Mouse (Mus musculus): ENCODE results near the gene Wdr93. TPM values are rescaled to one million over a fixed set of nuclear protein-coding genes. Genes with fewer than 3 reads are reported as not detected.

Wdr93 gene
- polyA plus RNA-seq, 1 experiment from 2014 or later: 0.88 TPM

DNA sequence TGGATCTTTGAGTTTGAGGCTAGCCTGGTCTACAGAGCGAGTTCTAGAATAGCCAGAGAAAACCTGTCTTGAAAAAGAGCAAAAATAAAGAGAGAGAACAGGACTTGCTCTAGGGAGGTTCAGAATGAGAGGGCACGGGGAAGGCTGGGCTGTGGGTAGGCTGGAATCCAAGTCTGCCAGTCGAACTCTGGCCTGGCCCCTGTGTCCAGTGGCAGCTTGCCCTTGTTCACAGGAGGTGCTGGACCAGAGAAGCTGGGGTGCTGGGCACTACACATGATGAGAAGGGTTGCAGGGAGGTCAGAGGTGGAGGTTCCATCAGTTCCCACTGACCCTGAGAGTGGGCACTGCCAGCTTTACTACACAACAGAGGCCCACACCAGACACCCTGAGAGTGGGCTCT, 85.4 kb downstream of the Wdr93 start:
- H3K9me3 ChIP-seq (ENCODE audit: control insufficient read depth, low read length): no peaks in the 10 kb centered on the region
- no peak for ATAC-seq (ENCODE audit: low read depth)
- 70% methylated on average over 3 of the region's 3 CpGs for WGBS

DNA sequence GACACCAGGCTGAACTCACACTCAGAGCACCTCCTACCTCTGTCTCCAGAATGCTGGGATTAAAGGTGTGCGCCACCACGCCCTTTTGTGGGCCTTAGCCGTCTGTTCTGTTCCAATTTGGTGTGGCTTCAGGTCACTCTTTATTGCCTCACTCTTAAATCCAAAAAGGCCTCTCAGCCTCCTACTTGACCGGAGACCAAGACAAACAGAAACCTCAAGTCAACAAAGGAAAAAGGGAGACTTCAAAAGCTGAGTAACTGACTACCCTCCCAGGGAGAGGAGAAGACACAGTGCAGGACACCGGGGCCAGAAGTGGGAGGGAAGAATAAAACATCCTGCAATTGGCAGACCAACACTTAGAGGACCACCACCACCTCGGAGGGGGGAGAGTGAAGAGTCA, 88.2 kb downstream of the Wdr93 start:
- ATAC-seq (ENCODE audit: low read depth): peak; percentile 45; the same call in 1 of the 2 replicates

More for the DNA sequence above, 85.4 kb downstream of the Wdr93 start:
- H3K4me3 ChIP-seq (ENCODE audit: low read length): no peak overlapping the region
- H3K27ac ChIP-seq (ENCODE audit: low read length): no peak overlapping the region
- peaks cover 7% of the 10 kb centered on the region for H3K4me1 ChIP-seq (replicated peaks; ENCODE audit: control insufficient read depth, insufficient read depth, low read length)
- no peaks in the 10 kb centered on the region for H3K36me3 ChIP-seq (ENCODE audit: control insufficient read depth, insufficient read depth, low read length)
- H3K4me2 ChIP-seq (ENCODE audit: low read depth, low read length): no peak overlapping the region
- H3K27me3 ChIP-seq (ENCODE audit: control insufficient read depth, insufficient read depth, low read depth, low read length): no peaks in the 10 kb centered on the region
- H3K9ac ChIP-seq (ENCODE audit: low read length): no peak overlapping the region

DNA sequence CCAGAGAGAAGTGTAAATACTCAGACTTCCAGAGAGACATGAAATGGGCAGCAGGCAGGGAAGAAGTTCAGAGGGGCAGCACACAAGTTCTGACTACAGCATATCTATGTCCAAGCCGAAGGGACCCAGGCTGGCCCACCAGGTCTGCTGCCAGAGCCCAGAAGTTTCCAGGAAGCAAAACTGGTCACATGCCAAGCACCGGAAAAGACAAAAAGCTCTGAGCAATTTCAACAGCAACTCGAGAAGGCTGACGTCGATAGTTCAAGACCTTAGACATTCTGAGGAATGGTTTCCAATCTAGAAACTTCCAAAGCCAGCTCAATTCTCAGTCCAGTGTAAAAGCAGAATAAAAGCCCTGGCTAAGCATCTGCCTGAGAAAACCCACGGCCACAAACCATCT, 88.6 kb downstream of the Wdr93 start:
- H3K36me3 ChIP-seq (ENCODE audit: control insufficient read depth, insufficient read depth, low read length): no peaks in the 10 kb centered on the region
- H3K4me2 ChIP-seq (ENCODE audit: low read depth, low read length): no peak overlapping the region
- no peaks in the 10 kb centered on the region for H3K27me3 ChIP-seq (ENCODE audit: control insufficient read depth, insufficient read depth, low read depth, low read length)
- ATAC-seq (ENCODE audit: low read depth): peak; percentile 28; the same call in 1 of the 2 replicates
- WGBS: 24% methylated on average over 6 of the region's 6 CpGs
- H3K4me3 ChIP-seq (ENCODE audit: low read length): no peak overlapping the region
- peaks cover 7% of the 10 kb centered on the region for H3K4me1 ChIP-seq (replicated peaks; ENCODE audit: control insufficient read depth, insufficient read depth, low read length)
- peak overlapping the region; percentile 65 for H3K27ac ChIP-seq (ENCODE audit: low read length)
- H3K9ac ChIP-seq (ENCODE audit: low read length): no peak overlapping the region
- H3K9me3 ChIP-seq (ENCODE audit: control insufficient read depth, low read length): no peaks in the 10 kb centered on the region

More for the DNA sequence above, 88.2 kb downstream of the Wdr93 start:
- no peaks in the 10 kb centered on the region for H3K9me3 ChIP-seq (ENCODE audit: control insufficient read depth, low read length)
- H3K36me3 ChIP-seq (ENCODE audit: control insufficient read depth, insufficient read depth, low read length): no peaks in the 10 kb centered on the region
- 51% methylated on average over 6 of the region's 6 CpGs for WGBS
- H3K4me1 ChIP-seq (replicated peaks; ENCODE audit: control insufficient read depth, insufficient read depth, low read length): peaks cover 7% of the 10 kb centered on the region
- H3K27me3 ChIP-seq (ENCODE audit: control insufficient read depth, insufficient read depth, low read depth, low read length): no peaks in the 10 kb centered on the region
- H3K4me3 ChIP-seq (ENCODE audit: low read length): no peak overlapping the region
- H3K9ac ChIP-seq (ENCODE audit: low read length): no peak overlapping the region
- H3K27ac ChIP-seq (ENCODE audit: low read length): peak overlapping the region; percentile 55
- no peak overlapping the region for H3K4me2 ChIP-seq (ENCODE audit: low read depth, low read length)

DNA sequence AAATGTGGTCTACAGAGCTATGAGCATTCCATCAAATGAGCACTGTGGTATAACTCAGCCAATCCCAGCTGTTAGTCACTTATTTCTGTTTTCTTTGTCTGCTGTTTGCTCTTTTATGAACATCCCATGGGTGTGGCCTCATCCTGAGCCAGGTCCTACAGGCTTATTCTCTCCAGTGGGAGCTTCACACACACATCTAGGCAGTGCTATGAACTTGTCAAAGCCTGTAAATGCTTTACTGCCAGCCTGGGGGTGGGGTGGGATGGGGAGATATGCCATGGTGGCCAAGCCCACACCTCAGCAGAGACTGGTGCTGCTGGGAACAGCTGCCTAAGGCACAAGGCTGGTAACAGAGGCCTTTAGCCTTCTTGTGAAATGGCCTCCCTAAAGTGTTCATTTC, 90.0 kb downstream of the Wdr93 start:
- Histone ChIP-seq H3K4me1 (replicated peaks; ENCODE audit: control insufficient read depth, insufficient read depth, low read length) (peaks cover 7% of the 10 kb centered on the region), H3K4me2 (ENCODE audit: low read depth, low read length) (no peak overlapping the region), H3K27ac (ENCODE audit: low read length) (no peak overlapping the region), H3K36me3 (ENCODE audit: control insufficient read depth, insufficient read depth, low read length) (no peaks in the 10 kb centered on the region), H3K9ac (ENCODE audit: low read length) (no peak overlapping the region), H3K9me3 (ENCODE audit: control insufficient read depth, low read length) (no peaks in the 10 kb centered on the region), H3K4me3 (ENCODE audit: low read length) (no peak overlapping the region), H3K27me3 (ENCODE audit: control insufficient read depth, insufficient read depth, low read depth, low read length) (no peaks in the 10 kb centered on the region)
- ATAC-seq (ENCODE audit: low read depth): no peak

DNA sequence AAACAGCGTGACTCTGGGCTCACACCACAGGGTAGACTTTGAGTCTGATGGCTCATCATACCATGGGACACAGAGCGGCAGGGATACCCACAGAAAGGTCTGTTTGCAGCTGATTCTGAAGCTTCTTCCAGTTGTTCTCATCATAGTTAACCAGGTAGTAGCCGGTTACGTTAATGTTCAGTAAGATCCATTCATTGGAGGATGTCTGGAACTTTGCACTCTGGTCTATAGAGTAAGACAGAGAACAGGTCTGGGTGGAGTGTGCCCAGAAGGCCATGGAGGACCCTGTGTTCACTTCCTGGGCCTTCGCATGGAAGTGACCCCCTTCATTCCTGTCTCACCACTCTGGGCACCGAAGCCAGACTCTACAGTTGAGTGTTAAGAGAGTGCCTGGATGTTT, 92.2 kb downstream of the Wdr93 start:
- H3K4me1 ChIP-seq (replicated peaks; ENCODE audit: control insufficient read depth, insufficient read depth, low read length): peaks cover 7% of the 10 kb centered on the region
- no peak overlapping the region for H3K9ac ChIP-seq (ENCODE audit: low read length)
- no peak overlapping the region for H3K4me3 ChIP-seq (ENCODE audit: low read length)
- no peak for ATAC-seq (ENCODE audit: low read depth)
- no peak overlapping the region for H3K4me2 ChIP-seq (ENCODE audit: low read depth, low read length)
- no peak overlapping the region for H3K27ac ChIP-seq (ENCODE audit: low read length)
- H3K27me3 ChIP-seq (ENCODE audit: control insufficient read depth, insufficient read depth, low read depth, low read length): no peaks in the 10 kb centered on the region
- H3K9me3 ChIP-seq (ENCODE audit: control insufficient read depth, low read length): no peaks in the 10 kb centered on the region
- no peaks in the 10 kb centered on the region for H3K36me3 ChIP-seq (ENCODE audit: control insufficient read depth, insufficient read depth, low read length)
- WGBS: 89% methylated on average over 6 of the region's 6 CpGs

Other genes with a start within 250 kb of the Wdr93 start
- 0.06 and 0.13 TPM in 2 replicates for gene Rhcg, start 125.5 kb upstream of the Wdr93 start, polyA plus RNA-seq (2015; fragmentation: Nextera tagmentation; extraction: Ambion mirVana)
- gene Ticrr, start 83.0 kb upstream of the Wdr93 start, polyA plus RNA-seq (2015; fragmentation: Nextera tagmentation; extraction: Ambion mirVana): 7.8 and 9.3 TPM in 2 replicates
- gene Kif7, start 27.4 kb upstream of the Wdr93 start, polyA plus RNA-seq (2015; fragmentation: Nextera tagmentation; extraction: Ambion mirVana): 3.2 and 3.7 TPM in 2 replicates
- 0.21 TPM in 1 of 2 replicates, not detected in the other for gene Plin1, start 10.3 kb upstream of the Wdr93 start, polyA plus RNA-seq (2015; fragmentation: Nextera tagmentation; extraction: Ambion mirVana)
- gene Pex11a, start within 50 bp of the Wdr93 start, polyA plus RNA-seq (2015; fragmentation: Nextera tagmentation; extraction: Ambion mirVana): 10.0 and 14.5 TPM in 2 replicates
- 0.21 TPM in 1 of 2 replicates, not detected in the other for gene Mesp1, start 50.6 kb downstream of the Wdr93 start, polyA plus RNA-seq (2015; fragmentation: Nextera tagmentation; extraction: Ambion mirVana)
- gene Mesp2, start 67.6 kb downstream of the Wdr93 start, polyA plus RNA-seq (2015; fragmentation: Nextera tagmentation; extraction: Ambion mirVana): 0.45 and 0.87 TPM in 2 replicates
- gene Anpep, start 117.9 kb downstream of the Wdr93 start, polyA plus RNA-seq (2015; fragmentation: Nextera tagmentation; extraction: Ambion mirVana): 7.4 and 9.7 TPM in 2 replicates
- gene Ap3s2, start 177.5 kb downstream of the Wdr93 start, polyA plus RNA-seq (2015; fragmentation: Nextera tagmentation; extraction: Ambion mirVana): 22.3 and 25.8 TPM in 2 replicates
- gene Arpin, start 192.2 kb downstream of the Wdr93 start, polyA plus RNA-seq (2015; fragmentation: Nextera tagmentation; extraction: Ambion mirVana): 27.7 and 28.4 TPM in 2 replicates

Data from lung, embryonic 16.5 days (tissue).